Mouse (Mus musculus) embryonic fibroblast, embryonic 13.5 days (primary cell): ENCODE data around the gene Hnrnpa0.

Experiments used
- CTCF ChIP-seq: IDR thresholded peaks from 2 replicates; pipeline ENCODE4 v1.5.1; 2011; ENCODE audit warnings: mild to moderate bottlenecking, control low read depth, low read length, moderate library complexity, borderline replicate concordance; ENCODE audit not compliant: insufficient read depth
- POLR2A ChIP-seq: IDR thresholded peaks from 2 replicates; pipeline ENCODE4 v1.6.1; 2011; ENCODE audit warnings: low read depth, mild to moderate bottlenecking, control low read depth, low read length, moderate library complexity

DNA sequence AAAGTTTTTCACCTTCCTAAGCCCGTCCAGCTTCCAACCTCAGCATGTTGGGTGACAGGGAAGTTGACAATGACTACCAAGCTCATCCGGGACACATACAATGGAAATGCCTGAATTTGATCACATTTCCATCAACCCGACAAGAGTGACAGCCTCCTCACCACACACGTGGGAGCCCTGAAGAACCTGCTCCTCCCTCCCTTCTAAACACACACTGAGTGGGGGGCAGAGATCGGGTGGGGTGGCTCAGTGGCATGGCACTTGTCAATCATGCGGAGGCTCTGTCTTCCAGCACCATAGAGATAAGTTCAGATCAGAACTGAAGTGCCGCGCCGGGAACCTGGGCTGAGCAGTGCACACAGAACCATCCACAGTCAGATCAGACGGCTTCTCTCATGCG, 22.1 kb upstream of the Hnrnpa0 start:
- TF ChIP-seq CTCF (no peak), POLR2A (no peak)
